Mouse (Mus musculus) brain, embryonic 14.5 days (tissue): ENCODE measurements around the gene Fcgr1.

Experiments
- CTCF ChIP-seq: fragments of 200-500 bp; IDR thresholded peaks from 2 replicates; pipeline ENCODE4 v1.5.1; 2012; ENCODE audit warnings: inconsistent platforms, mild to moderate bottlenecking, moderate library complexity, borderline replicate concordance; ENCODE audit not compliant: insufficient read depth, insufficient read length; ENCODE audit errors: extremely low read depth
- POLR2A ChIP-seq: fragments of 200-500 bp; IDR thresholded peaks from 2 replicates; pipeline ENCODE4 v1.6.1; 2012; ENCODE audit warnings: mild to moderate bottlenecking, inconsistent platforms, borderline replicate concordance; ENCODE audit not compliant: poor library complexity, insufficient read depth, insufficient read length, severe bottlenecking; ENCODE audit errors: extremely low read depth

GRCm38 (mm10) chr3:96263558-96264403, 30.0 kb downstream of the Fcgr1 start:
- TF ChIP-seq POLR2A: no peak
- no peak for TF ChIP-seq CTCF
